Mouse (Mus musculus) cortical plate, adult 2 months (tissue): ENCODE results near the gene Phc2. TPM values are rescaled to one million over a fixed set of nuclear protein-coding genes. Genes with fewer than 3 reads are reported as not detected.

Experiments used
- H3K27ac ChIP-seq: fragments of 200-500 bp; 2 replicates; pipeline ENCODE4 v1.5.1; 2012; ENCODE audit warnings: low read length, control low read depth, inconsistent platforms; ENCODE audit not compliant: insufficient read depth
- H3K4me1 ChIP-seq: fragments of 200-500 bp; 2 replicates; pipeline ENCODE4 v1.6.1; 2011; ENCODE audit warnings: low read length; ENCODE audit not compliant: control insufficient read depth, insufficient read depth
- H3K4me3 ChIP-seq: fragments of 200-500 bp; 2 replicates; pipeline ENCODE4 v1.5.1; 2011; ENCODE audit warnings: mild to moderate bottlenecking, low read length, control low read depth; ENCODE audit not compliant: insufficient read depth
- CTCF ChIP-seq: fragments of 200-500 bp; IDR thresholded peaks from 2 replicates; pipeline ENCODE4 v1.5.1; 2011; ENCODE audit warnings: mild to moderate bottlenecking, control low read depth, low read length; ENCODE audit not compliant: insufficient read depth; ENCODE audit errors: extremely low read depth
- POLR2A ChIP-seq: fragments of 200-500 bp; IDR thresholded peaks from 2 replicates; pipeline ENCODE4 v1.6.1; 2011; ENCODE audit warnings: mild to moderate bottlenecking, low read length, control low read depth; ENCODE audit not compliant: insufficient read depth; ENCODE audit errors: extremely low read depth
- polyA plus RNA-seq: library from polyadenylated mRNA; depleted of rRNA; stranded (reverse); fragments of >200 nt; gene quantifications from 2 replicates; pipeline ENCODE4 v1.2.3, GENCODE M21; 2012

The Phc2 gene
- polyA plus RNA-seq, 1 experiment = 92.4 TPM

- Histone ChIP-seq H3K4me1 (peaks cover 3% of the 10 kb centered on the region; the same call in 1 of the 2 replicates), H3K27ac (no peak overlapping the region), H3K4me3 (no peak overlapping the region)
- TF ChIP-seq CTCF (no peak), POLR2A (no peak)
These were observed 68.9 kb downstream of the Phc2 start for GRCm38 (mm10) chr4:128723431-128723830.

DNA sequence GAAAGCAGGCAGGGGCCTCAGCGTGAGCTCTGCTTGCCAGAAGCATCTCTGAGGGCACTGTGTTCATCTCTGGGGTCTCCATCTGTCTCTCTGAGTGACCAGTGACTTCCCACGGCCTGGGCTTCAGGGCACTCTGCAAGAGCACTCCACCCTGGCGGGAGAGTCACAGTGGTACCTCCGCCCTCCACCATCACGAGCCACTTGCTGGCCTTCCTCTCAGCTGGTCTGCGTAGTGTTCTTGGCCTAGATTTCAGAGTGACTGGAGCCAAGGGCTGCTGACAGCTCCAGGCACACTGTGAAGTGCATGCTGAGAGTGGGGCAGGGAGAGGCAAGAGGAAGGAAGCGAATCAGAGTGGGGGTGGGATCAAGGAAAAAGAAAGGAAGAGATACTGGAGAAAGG, 69.6 kb downstream of the Phc2 start:
- H3K27ac ChIP-seq = no peak overlapping the region
- peaks cover 3% of the 10 kb centered on the region; the same call in 1 of the 2 replicates for H3K4me1 ChIP-seq
- TF ChIP-seq POLR2A (no peak), CTCF (no peak)
- H3K4me3 ChIP-seq = no peak overlapping the region

GRCm38 (mm10) chr4:128727019-128727720, 72.7 kb downstream of the Phc2 start:
- TF ChIP-seq CTCF = no peak
- 0 out of 2 replicates have a peak, but pooled peaks have one; percentile 53 for TF ChIP-seq POLR2A
- Histone ChIP-seq H3K4me3 (peak overlapping the region; percentile 69), H3K4me1 (peaks cover 13% of the 10 kb centered on the region), H3K27ac (peak overlapping the region; percentile 95)

- H3K4me1 ChIP-seq = peaks cover 13% of the 10 kb centered on the region
- peak overlapping the region; percentile 72 for H3K27ac ChIP-seq
These were observed 73.4 kb downstream of the Phc2 start for GRCm38 (mm10) chr4:128727721-128728430.

DNA sequence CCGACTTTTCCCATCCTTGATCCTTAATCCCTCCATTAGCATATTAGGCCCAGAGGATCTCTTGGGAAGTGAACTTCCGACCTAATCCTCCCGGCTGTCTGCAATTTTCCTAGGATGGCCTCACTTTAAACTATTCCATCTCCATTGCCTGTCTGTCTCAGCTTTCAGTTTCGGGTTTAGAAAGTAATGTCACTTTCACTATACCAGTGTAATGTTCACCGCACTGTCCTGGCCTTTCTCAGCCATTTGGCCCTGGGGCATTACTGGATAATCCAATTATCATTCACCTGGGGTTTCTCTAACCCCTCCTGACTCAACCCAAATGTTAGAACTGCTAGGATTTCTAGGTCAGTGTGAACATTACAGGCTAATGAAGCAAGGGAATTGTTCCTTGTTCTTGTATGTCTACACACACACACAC, 73.9 kb downstream of the Phc2 start:
- Histone ChIP-seq H3K27ac (peak overlapping the region; percentile 72; the same call in 1 of the 2 replicates), H3K4me3 (peak overlapping the region; percentile 69), H3K4me1 (peaks cover 16% of the 10 kb centered on the region)
- no peak for TF ChIP-seq POLR2A
- TF ChIP-seq CTCF = no peak

More at GRCm38 (mm10) chr4:128727721-128728430, 73.4 kb downstream of the Phc2 start:
- peak overlapping the region; percentile 69 for H3K4me3 ChIP-seq
- TF ChIP-seq POLR2A (no peak), CTCF (no peak)

- Histone ChIP-seq H3K4me3 (peak overlapping the region; percentile 69), H3K27ac (peak overlapping the region; percentile 72; the same call in 1 of the 2 replicates), H3K4me1 (peaks cover 24% of the 10 kb centered on the region)
- TF ChIP-seq POLR2A = no peak
- no peak for TF ChIP-seq CTCF
These were observed 74.7 kb downstream of the Phc2 start for GRCm38 (mm10) chr4:128729033-128729708.

GRCm38 (mm10) chr4:128729709-128730037, 75.2 kb downstream of the Phc2 start:
- Histone ChIP-seq H3K4me1 (peaks cover 28% of the 10 kb centered on the region), H3K4me3 (peak overlapping the region; percentile 69), H3K27ac (no peak overlapping the region)
- TF ChIP-seq POLR2A (no peak), CTCF (no peak)

DNA sequence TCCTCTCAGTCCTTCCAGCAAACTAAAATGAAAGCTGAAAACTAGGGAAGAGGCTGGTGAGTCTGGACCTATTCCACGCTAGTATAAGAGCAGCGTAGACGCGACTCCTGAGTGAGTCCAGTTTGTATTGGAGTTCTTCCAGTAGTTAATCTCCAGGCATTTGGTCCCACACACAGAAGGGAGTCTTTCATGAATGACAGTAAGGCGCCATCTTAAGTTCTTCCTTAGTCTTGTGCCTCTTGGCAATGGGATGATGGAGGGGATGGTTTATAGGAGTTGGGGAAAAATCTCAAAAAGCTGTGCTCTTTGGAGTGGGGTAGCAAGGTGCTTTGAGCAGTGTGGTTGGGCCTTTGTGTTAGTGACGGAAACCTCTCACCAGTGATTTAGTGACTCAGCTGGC, 75.8 kb downstream of the Phc2 start:
- Histone ChIP-seq H3K27ac (no peak overlapping the region), H3K4me3 (no peak overlapping the region), H3K4me1 (peaks cover 30% of the 10 kb centered on the region)
- TF ChIP-seq CTCF = no peak
- TF ChIP-seq POLR2A = no peak

GRCm38 (mm10) chr4:128732794-128733193, 78.3 kb downstream of the Phc2 start:
- no peak overlapping the region for H3K4me3 ChIP-seq
- H3K27ac ChIP-seq = no peak overlapping the region
- peaks cover 32% of the 10 kb centered on the region for H3K4me1 ChIP-seq
- TF ChIP-seq POLR2A (no peak), CTCF (no peak)

DNA sequence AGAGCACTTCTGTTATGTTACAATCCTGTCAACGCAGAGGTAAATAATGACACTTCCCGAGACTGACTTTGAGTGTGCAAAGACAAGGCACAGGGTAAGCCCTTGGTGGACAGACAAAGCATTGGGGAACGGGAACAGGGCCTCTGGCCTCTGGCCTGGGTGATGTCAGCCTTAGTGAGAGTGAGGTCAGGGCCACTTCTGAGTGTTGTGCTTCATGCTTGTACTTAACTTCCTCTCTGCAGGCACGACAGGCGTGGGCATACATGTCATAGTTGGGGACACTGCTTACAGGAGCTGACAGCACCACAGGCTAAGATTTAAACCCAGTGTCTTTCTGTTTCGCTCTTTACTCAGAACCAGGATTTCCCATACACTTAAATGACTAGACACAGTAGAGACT, 79.0 kb downstream of the Phc2 start:
- TF ChIP-seq POLR2A = no peak
- TF ChIP-seq CTCF = no peak
- no peak overlapping the region for H3K4me3 ChIP-seq
- H3K27ac ChIP-seq = peak overlapping the region; percentile 49
- H3K4me1 ChIP-seq = peaks cover 32% of the 10 kb centered on the region
